Mouse (Mus musculus): ENCODE data around the gene Pdik1l. TPM values are rescaled to one million over a fixed set of nuclear protein-coding genes. Genes with fewer than 3 reads are reported as not detected.
"Not testable (repeated sequence)": the region's sequence is repeated elsewhere in the genome, so short reads cannot be mapped to it uniquely, and the experiment has no call there.

Pdik1l gene
- total RNA-seq, 2 experiments from 2014 or later: 21.2 to 39.0 TPM

GRCm38 (mm10) chr4:134299498-134299810 lies 11.8 kb upstream of the Pdik1l start:
- no peak for ATAC-seq (ENCODE audit: poor library complexity, severe bottlenecking)

- ATAC-seq (ENCODE audit: poor library complexity, severe bottlenecking): no peak
These were observed 11.2 kb upstream of the Pdik1l start for GRCm38 (mm10) chr4:134298626-134299497.

GRCm38 (mm10) chr4:134297369-134297768 lies 9.7 kb upstream of the Pdik1l start:
- ATAC-seq (ENCODE audit: poor library complexity, severe bottlenecking): no peak

- no peak for ATAC-seq (ENCODE audit: poor library complexity, severe bottlenecking)
These were observed 8.8 kb upstream of the Pdik1l start for GRCm38 (mm10) chr4:134296523-134296922.

GRCm38 (mm10) chr4:134296096-134296495 lies 8.4 kb upstream of the Pdik1l start:
- not testable (repeated sequence) for ATAC-seq (ENCODE audit: poor library complexity, severe bottlenecking)

- ATAC-seq (ENCODE audit: poor library complexity, severe bottlenecking): no peak
These were observed 6.0 kb upstream of the Pdik1l start for GRCm38 (mm10) chr4:134293692-134294163.

- no peak for ATAC-seq (ENCODE audit: poor library complexity, severe bottlenecking)
These were observed 5.5 kb upstream of the Pdik1l start for GRCm38 (mm10) chr4:134293061-134293691.

GRCm38 (mm10) chr4:134292067-134292466 lies 4.4 kb upstream of the Pdik1l start:
- peak; percentile 55; the same call in 1 of the 2 replicates for ATAC-seq (ENCODE audit: poor library complexity, severe bottlenecking)

- ATAC-seq (ENCODE audit: poor library complexity, severe bottlenecking): peak; percentile 41
These were observed 932 bp upstream of the Pdik1l start for GRCm38 (mm10) chr4:134288397-134289256.

- ATAC-seq (ENCODE audit: poor library complexity, severe bottlenecking): peak; percentile 77
These were observed 529 bp downstream of the Pdik1l start for GRCm38 (mm10) chr4:134287168-134287564.

- ATAC-seq (ENCODE audit: poor library complexity, severe bottlenecking): no peak
These were observed 1.2 kb downstream of the Pdik1l start for GRCm38 (mm10) chr4:134286226-134287167.

GRCm38 (mm10) chr4:134284942-134285341 lies 2.8 kb downstream of the Pdik1l start:
- ATAC-seq (ENCODE audit: poor library complexity, severe bottlenecking): no peak

- peak; percentile 84 for ATAC-seq (ENCODE audit: poor library complexity, severe bottlenecking)
These were observed 14.0 kb downstream of the Pdik1l start for GRCm38 (mm10) chr4:134273417-134274345.

- ATAC-seq (ENCODE audit: poor library complexity, severe bottlenecking): peak; percentile 29
These were observed 14.8 kb downstream of the Pdik1l start for GRCm38 (mm10) chr4:134272731-134273416.

GRCm38 (mm10) chr4:134271979-134272378 lies 15.7 kb downstream of the Pdik1l start:
- no peak for ATAC-seq (ENCODE audit: poor library complexity, severe bottlenecking)

GRCm38 (mm10) chr4:134269622-134270021 lies 18.1 kb downstream of the Pdik1l start:
- not testable (repeated sequence) for ATAC-seq (ENCODE audit: poor library complexity, severe bottlenecking)

GRCm38 (mm10) chr4:134268102-134268655 lies 19.5 kb downstream of the Pdik1l start:
- no peak for ATAC-seq (ENCODE audit: poor library complexity, severe bottlenecking)

Data from megakaryocyte, adult 5-6 weeks (primary cell).